Mouse (Mus musculus) hindbrain, embryonic 15.5 days (tissue): ENCODE measurements around the gene Plin5. TPM values are rescaled to one million over a fixed set of nuclear protein-coding genes. Genes with fewer than 3 reads are reported as not detected.
A peak's percentile ranks its signal among the peaks of the same experiment; 100 is the strongest.

Source experiments
- ATAC-seq: fragments of 200-750 bp; cut with Nextera tagmentation; 2 replicates; pipeline ENCODE4 v1.8.0; 2017; ENCODE audit warnings: low read depth, moderate number of reproducible peaks, moderate TSS enrichment; ENCODE audit not compliant: low FRiP score
- H3K27ac ChIP-seq: fragments of 300-500 bp; sonication (generic); replicated peaks from 2 replicates; pipeline ENCODE4 v1.5.1; 2015; ENCODE audit warnings: mild to moderate bottlenecking, inconsistent platforms
- H3K27me3 ChIP-seq: fragments of 300-500 bp; sonication (generic); 2 replicates; pipeline ENCODE4 v1.6.1; 2015; ENCODE audit warnings: control low read depth, inconsistent platforms
- H3K36me3 ChIP-seq: fragments of 300-500 bp; sonication (generic); 2 replicates; pipeline ENCODE4 v1.6.1; 2015; ENCODE audit warnings: control low read depth, inconsistent platforms
- H3K4me1 ChIP-seq: fragments of 300-500 bp; sonication (generic); replicated peaks from 2 replicates; pipeline ENCODE4 v1.6.1; 2015; ENCODE audit warnings: control low read depth, inconsistent platforms
- H3K4me2 ChIP-seq: fragments of 300-500 bp; sonication (generic); 2 replicates; pipeline ENCODE4 v1.6.1; 2015; ENCODE audit warnings: moderate library complexity, mild to moderate bottlenecking, inconsistent platforms
- H3K4me3 ChIP-seq: fragments of 300-500 bp; sonication (generic); 2 replicates; pipeline ENCODE4 v1.5.1; 2015; ENCODE audit warnings: mild to moderate bottlenecking, inconsistent platforms
- H3K9ac ChIP-seq: fragments of 300-500 bp; sonication (generic); 2 replicates; pipeline ENCODE4 v1.6.1; 2015; ENCODE audit warnings: inconsistent platforms
- H3K9me3 ChIP-seq: fragments of 300-500 bp; sonication (generic); 2 replicates; pipeline ENCODE4 v1.6.1; 2016; ENCODE audit warnings: control low read depth, inconsistent platforms
- WGBS: fragments of 180-500 bp; shearing (Covaris S2); methylation state at CpG from one replicate; pipeline ENCODE4 v1.1.7; 2015; 5-methylcytosine and 5-hydroxymethylcytosine counted together
- polyA plus RNA-seq: library from polyadenylated mRNA; unstranded; fragments of >200 nt; fragmentation: Nextera tagmentation; extraction: Ambion mirVana; gene quantifications from 2 replicates; pipeline ENCODE4 v1.2.1, GENCODE M21; 2015

The Plin5 gene
- polyA plus RNA-seq, 1 experiment from 2014 or later, result 2.5 TPM

- Histone ChIP-seq H3K4me3 (no peak overlapping the region), H3K27me3 (no peaks in the 10 kb centered on the region), H3K27ac (no peak overlapping the region), H3K4me2 (no peak overlapping the region), H3K9ac (no peak overlapping the region), H3K4me1 (no peaks in the 10 kb centered on the region), H3K9me3 (no peaks in the 10 kb centered on the region), H3K36me3 (peaks cover 35% of the 10 kb centered on the region)
- ATAC-seq, result no peak
- 94% methylated on average over 8 of the region's 8 CpGs for WGBS
These were observed 13.7 kb downstream of the Plin5 start for GRCm38 (mm10) chr17:56103465-56104285.

DNA sequence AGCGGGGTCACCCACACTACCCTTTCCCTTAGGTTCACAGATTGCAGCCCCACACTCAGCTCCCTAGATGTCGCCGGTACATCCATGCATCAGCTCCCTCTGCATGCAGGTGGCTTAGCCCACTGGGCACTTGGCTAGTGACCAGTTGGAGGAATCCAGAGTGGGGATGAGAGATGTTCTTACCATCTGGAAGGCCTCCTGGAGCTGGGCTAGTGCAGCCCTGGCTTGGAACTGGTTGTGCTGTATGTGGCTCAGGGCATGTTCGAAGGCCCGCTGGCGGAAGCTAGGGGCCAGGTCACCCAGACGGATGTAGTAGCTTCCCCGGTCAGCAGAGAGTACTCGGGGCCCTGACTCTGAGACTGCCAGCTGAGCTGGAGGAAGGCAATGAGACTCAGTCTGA is 14.5 kb downstream of the Plin5 start:
- ATAC-seq, result no peak
- no peak overlapping the region for H3K4me2 ChIP-seq
- H3K27ac ChIP-seq, result no peak overlapping the region
- no peaks in the 10 kb centered on the region for H3K9me3 ChIP-seq
- no peak overlapping the region for H3K9ac ChIP-seq
- peaks cover 43% of the 10 kb centered on the region for H3K36me3 ChIP-seq
- H3K27me3 ChIP-seq, result no peaks in the 10 kb centered on the region
- H3K4me3 ChIP-seq, result no peak overlapping the region
- H3K4me1 ChIP-seq, result no peaks in the 10 kb centered on the region
- 94% methylated on average over 9 of the region's 9 CpGs for WGBS

DNA sequence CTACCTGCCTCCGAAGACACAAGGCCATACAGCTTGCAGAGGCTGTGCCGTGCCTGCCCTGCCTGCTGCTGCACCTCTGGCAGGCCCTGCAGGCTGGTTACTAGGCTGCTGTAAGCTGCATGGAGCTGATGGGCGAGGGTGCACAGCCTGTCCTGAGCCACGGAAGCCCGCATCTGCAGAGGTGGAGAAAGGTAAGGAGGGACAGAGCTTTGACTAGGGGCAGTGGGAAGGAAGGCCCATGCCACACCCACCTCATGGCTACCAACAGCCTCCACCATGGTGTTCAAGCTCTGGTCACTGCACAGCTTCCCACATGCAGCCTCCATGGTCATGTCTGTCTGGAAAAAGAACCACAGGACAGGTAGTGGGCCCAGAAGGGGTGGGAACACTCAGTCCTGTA is 15.2 kb downstream of the Plin5 start:
- H3K27me3 ChIP-seq, result no peaks in the 10 kb centered on the region
- H3K9ac ChIP-seq, result no peak overlapping the region
- 97% methylated on average over 5 of the region's 5 CpGs for WGBS
- H3K4me3 ChIP-seq, result no peak overlapping the region
- H3K27ac ChIP-seq, result no peak overlapping the region
- no peak overlapping the region for H3K4me2 ChIP-seq
- ATAC-seq, result no peak
- peaks cover 50% of the 10 kb centered on the region for H3K36me3 ChIP-seq
- H3K4me1 ChIP-seq, result no peaks in the 10 kb centered on the region
- no peaks in the 10 kb centered on the region for H3K9me3 ChIP-seq

GRCm38 (mm10) chr17:56100811-56101210 is 16.6 kb downstream of the Plin5 start:
- Histone ChIP-seq H3K27me3 (no peaks in the 10 kb centered on the region), H3K4me1 (no peaks in the 10 kb centered on the region), H3K4me3 (no peak overlapping the region), H3K9ac (no peak overlapping the region), H3K9me3 (no peaks in the 10 kb centered on the region), H3K36me3 (peaks cover 64% of the 10 kb centered on the region), H3K27ac (no peak overlapping the region), H3K4me2 (no peak overlapping the region)
- ATAC-seq, result no peak
- WGBS, result 94% methylated on average over 3 of the region's 3 CpGs

DNA sequence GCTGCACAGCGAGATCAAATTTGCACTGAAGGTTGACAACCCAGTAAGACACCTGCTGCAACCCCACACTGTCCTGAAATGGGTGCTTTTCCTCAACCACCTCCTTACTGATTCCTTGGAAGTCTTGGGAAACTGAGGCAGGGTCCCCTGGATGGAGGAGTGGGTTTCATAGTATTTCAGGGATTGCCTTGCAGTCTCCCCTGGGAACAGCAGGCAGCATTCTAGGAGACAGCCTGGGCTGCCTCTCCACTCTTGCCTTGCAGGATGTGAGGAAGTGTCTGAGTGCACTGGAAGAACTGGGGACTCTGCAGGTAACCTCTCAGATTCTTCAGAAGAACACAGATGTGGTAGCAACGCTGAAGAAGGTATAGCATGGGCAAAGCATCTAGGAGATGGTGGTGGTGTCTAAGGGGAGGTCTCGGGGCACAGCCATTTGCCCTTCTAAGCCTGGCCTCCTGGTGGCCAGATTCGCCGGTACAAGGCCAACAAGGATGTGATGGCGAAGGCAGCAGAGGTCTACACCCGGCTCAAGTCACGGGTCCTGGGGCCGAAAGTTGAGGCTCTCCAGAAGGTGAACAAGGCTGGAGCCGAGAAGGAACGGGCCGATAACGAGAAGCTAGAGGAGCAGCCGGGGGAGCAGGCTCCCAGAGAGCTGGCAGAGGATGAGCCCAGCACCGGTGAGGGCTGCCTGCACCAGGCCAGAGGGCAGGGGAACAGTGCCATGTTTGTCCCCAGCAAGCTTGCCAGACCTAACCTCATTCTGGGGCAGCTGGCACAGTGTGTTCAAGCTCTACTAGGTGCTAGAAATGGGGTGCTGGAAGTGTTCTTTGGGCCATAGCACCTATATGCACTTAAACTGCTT is 18.5 kb downstream of the Plin5 start:
- no peaks in the 10 kb centered on the region for H3K9me3 ChIP-seq
- H3K36me3 ChIP-seq, result peaks cover 74% of the 10 kb centered on the region
- WGBS, result 93% methylated on average over 15 of the region's 15 CpGs
- no peak overlapping the region for H3K27ac ChIP-seq
- H3K4me1 ChIP-seq, result no peaks in the 10 kb centered on the region
- no peaks in the 10 kb centered on the region for H3K27me3 ChIP-seq
- H3K4me3 ChIP-seq, result no peak overlapping the region
- ATAC-seq, result no peak
- H3K9ac ChIP-seq, result no peak overlapping the region
- H3K4me2 ChIP-seq, result no peak overlapping the region

- Histone ChIP-seq H3K4me3 (no peak overlapping the region), H3K4me2 (no peak overlapping the region), H3K4me1 (no peaks in the 10 kb centered on the region), H3K9me3 (no peaks in the 10 kb centered on the region), H3K9ac (no peak overlapping the region), H3K27me3 (no peaks in the 10 kb centered on the region), H3K36me3 (peaks cover 70% of the 10 kb centered on the region), H3K27ac (no peak overlapping the region)
- WGBS, result 91% methylated on average over 8 of the region's 8 CpGs
- peak; percentile 46; the same call in 1 of the 2 replicates for ATAC-seq
These were observed 19.2 kb downstream of the Plin5 start for GRCm38 (mm10) chr17:56098180-56098579.

- peaks cover 62% of the 10 kb centered on the region for H3K36me3 ChIP-seq
- H3K9me3 ChIP-seq, result no peaks in the 10 kb centered on the region
- no peaks in the 10 kb centered on the region for H3K27me3 ChIP-seq
- no peak for ATAC-seq
- no peak overlapping the region for H3K27ac ChIP-seq
- H3K9ac ChIP-seq, result no peak overlapping the region
- no peak overlapping the region for H3K4me3 ChIP-seq
- H3K4me2 ChIP-seq, result no peak overlapping the region
- WGBS, result 93% methylated on average over 12 of the region's 12 CpGs
- H3K4me1 ChIP-seq, result no peaks in the 10 kb centered on the region
These were observed 20.5 kb downstream of the Plin5 start for GRCm38 (mm10) chr17:56096883-56097282.

DNA sequence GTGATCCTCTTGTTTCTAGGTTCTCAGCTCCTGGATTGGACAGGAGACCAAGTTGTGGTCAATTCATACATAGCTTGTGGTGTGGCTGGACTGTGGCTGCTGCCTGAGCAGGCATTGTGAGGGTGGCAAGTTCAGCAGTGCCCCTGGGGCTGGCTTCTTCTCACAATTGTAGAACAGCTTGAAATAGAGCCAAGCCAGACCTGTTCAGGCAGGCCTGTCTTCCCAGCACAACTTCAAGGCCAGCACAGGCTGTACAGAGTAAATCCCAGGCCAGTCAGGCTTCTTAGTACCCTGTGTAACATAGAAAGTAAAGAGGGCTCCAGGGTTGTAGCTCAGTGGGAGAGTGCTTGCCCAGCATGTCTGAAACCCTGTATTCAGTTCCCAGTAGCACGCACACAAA is 24.6 kb downstream of the Plin5 start:
- no peak overlapping the region for H3K4me2 ChIP-seq
- H3K4me3 ChIP-seq, result no peak overlapping the region
- no peaks in the 10 kb centered on the region for H3K27me3 ChIP-seq
- 95% methylated on average over 1 of the region's 1 CpGs for WGBS
- ATAC-seq, result no peak
- peaks cover 47% of the 10 kb centered on the region for H3K36me3 ChIP-seq
- H3K4me1 ChIP-seq, result no peaks in the 10 kb centered on the region
- H3K27ac ChIP-seq, result no peak overlapping the region
- H3K9ac ChIP-seq, result no peak overlapping the region
- no peaks in the 10 kb centered on the region for H3K9me3 ChIP-seq

- Histone ChIP-seq H3K27ac (no peak overlapping the region), H3K4me2 (no peak overlapping the region), H3K9ac (no peak overlapping the region), H3K4me1 (no peaks in the 10 kb centered on the region), H3K27me3 (no peaks in the 10 kb centered on the region), H3K9me3 (no peaks in the 10 kb centered on the region), H3K4me3 (no peak overlapping the region), H3K36me3 (peaks cover 42% of the 10 kb centered on the region)
- ATAC-seq, result no peak
- whole genome bisulfite sequencing, result 92% methylated on average over 1 of the region's 1 CpGs
These were observed 25.1 kb downstream of the Plin5 start for GRCm38 (mm10) chr17:56092312-56092711.

- H3K4me3 ChIP-seq, result peak overlapping the region; percentile 65
- H3K4me2 ChIP-seq, result peak overlapping the region; percentile 78
- H3K4me1 ChIP-seq, result peaks cover 38% of the 10 kb centered on the region
- H3K9me3 ChIP-seq, result no peaks in the 10 kb centered on the region
- H3K27ac ChIP-seq, result peak overlapping the region; percentile 30; the same call in 1 of the 2 replicates
- H3K27me3 ChIP-seq, result no peaks in the 10 kb centered on the region
- peak overlapping the region; percentile 65 for H3K9ac ChIP-seq
- WGBS, result 5% methylated on average over 8 of the region's 8 CpGs
- ATAC-seq, result peak; percentile 25
- peaks cover 2% of the 10 kb centered on the region; the same call in 1 of the 2 replicates for H3K36me3 ChIP-seq
These were observed 36.4 kb downstream of the Plin5 start for GRCm38 (mm10) chr17:56080781-56081585.

DNA sequence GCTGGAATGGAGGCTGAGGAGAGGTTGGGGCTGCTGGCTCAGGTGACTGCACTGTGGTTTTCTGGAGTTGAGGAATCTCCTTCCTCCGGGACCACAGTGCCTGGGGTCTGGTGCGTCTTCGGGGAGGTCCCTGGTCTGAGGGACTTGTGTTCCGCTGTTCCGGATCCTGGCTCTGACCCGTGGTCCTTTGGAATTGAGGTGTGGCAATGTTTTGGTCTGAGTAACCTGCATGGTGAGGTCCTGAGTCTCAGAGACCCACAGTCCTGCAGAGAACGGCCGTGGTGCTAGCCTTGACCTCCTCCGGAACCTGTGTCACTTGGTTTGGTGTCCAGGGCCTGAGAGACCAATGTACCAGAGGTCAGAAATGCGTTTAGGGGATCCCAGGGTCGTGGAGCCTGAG is 37.5 kb downstream of the Plin5 start:
- ATAC-seq, result no peak
- H3K4me3 ChIP-seq, result peak overlapping the region; percentile 65

More for the DNA sequence above, 37.5 kb downstream of the Plin5 start:
- H3K36me3 ChIP-seq, result peaks cover 2% of the 10 kb centered on the region; the same call in 1 of the 2 replicates
- peaks cover 44% of the 10 kb centered on the region for H3K4me1 ChIP-seq
- H3K9me3 ChIP-seq, result no peaks in the 10 kb centered on the region
- H3K27ac ChIP-seq, result peak overlapping the region; percentile 63
- H3K4me2 ChIP-seq, result peak overlapping the region; percentile 78
- no peaks in the 10 kb centered on the region for H3K27me3 ChIP-seq
- WGBS, result 3% methylated on average over 11 of the region's 11 CpGs
- H3K9ac ChIP-seq, result peak overlapping the region; percentile 65
